Mouse (Mus musculus): Measurements from ENCODE around the gene Sidt2. TPM values are rescaled to one million over a fixed set of nuclear protein-coding genes. Genes with fewer than 3 reads are reported as not detected.

The Sidt2 gene
- polyA plus RNA-seq, 1 experiment from 2014 or later = 43.9 TPM

DNA sequence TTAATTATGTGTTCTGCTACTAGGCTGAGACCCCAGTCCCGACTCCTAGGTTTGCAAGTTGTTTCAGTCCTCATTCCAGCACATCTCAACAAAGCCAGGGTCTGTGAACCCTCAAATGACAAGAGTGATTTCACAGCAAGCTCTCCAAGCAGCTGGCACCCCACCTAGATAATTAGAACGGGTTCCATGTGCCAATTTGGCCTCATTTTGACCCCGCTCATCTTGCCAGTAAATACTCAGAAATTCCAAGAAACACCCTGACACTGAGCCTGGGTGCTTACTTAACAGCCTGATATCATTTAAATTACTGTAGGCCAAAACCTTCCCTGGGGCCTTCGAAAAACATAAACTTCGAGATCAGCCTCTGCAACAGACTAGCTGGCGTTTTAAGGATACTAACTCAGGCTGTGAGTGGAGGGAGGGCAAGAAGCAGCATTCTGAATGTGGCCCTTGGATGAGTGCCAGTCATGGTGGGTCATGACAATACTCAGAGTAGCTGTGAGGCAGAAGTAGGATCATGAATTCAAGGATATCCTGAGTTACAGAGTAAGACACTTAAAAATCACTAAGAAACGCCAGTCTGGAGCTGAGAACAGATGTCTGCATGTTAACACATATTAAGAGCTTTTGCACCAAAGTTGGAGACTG is 3.1 kb upstream of the Sidt2 start:
- H3K4me1 ChIP-seq (ENCODE audit: control insufficient read depth in 2 of 2, insufficient read depth in 2 of 2, low read length in 2 of 2) = peaks cover 10 to 17% of the 10 kb centered on the region in 2 experiments
- 54% methylated on average over 7 of the region's 7 CpGs for whole genome bisulfite sequencing
- no peak overlapping the region for H3K4me3 ChIP-seq (ENCODE audit: control insufficient read depth in 1 of 2, insufficient read depth in 1 of 2, low read depth in 1 of 2, low read length in 2 of 2)
- no peak for ATAC-seq (ENCODE audit: insufficient number of reproducible peaks, insufficient read depth, low FRiP score, low read depth)
- no peak overlapping the region for H3K4me2 ChIP-seq (ENCODE audit: low read length)
- no peaks in the 10 kb centered on the region for H3K27me3 ChIP-seq (ENCODE audit: control insufficient read depth, insufficient read depth, low read length)
- H3K27ac ChIP-seq (replicated peaks in 1 of 2; ENCODE audit: control insufficient read depth in 1 of 2, insufficient read depth in 1 of 2, low read depth in 2 of 2, low read length in 2 of 2) = peak overlapping the region in 1 of 2 experiments; percentile 57; a peak in 2 of 4 replicates
- peaks cover 24% of the 10 kb centered on the region for H3K36me3 ChIP-seq (ENCODE audit: control insufficient read depth, insufficient read depth, low read length)
- no peak overlapping the region for H3K9ac ChIP-seq (ENCODE audit: low read length)
- H3K9me3 ChIP-seq (ENCODE audit: control insufficient read depth, low read length) = no peaks in the 10 kb centered on the region

DNA sequence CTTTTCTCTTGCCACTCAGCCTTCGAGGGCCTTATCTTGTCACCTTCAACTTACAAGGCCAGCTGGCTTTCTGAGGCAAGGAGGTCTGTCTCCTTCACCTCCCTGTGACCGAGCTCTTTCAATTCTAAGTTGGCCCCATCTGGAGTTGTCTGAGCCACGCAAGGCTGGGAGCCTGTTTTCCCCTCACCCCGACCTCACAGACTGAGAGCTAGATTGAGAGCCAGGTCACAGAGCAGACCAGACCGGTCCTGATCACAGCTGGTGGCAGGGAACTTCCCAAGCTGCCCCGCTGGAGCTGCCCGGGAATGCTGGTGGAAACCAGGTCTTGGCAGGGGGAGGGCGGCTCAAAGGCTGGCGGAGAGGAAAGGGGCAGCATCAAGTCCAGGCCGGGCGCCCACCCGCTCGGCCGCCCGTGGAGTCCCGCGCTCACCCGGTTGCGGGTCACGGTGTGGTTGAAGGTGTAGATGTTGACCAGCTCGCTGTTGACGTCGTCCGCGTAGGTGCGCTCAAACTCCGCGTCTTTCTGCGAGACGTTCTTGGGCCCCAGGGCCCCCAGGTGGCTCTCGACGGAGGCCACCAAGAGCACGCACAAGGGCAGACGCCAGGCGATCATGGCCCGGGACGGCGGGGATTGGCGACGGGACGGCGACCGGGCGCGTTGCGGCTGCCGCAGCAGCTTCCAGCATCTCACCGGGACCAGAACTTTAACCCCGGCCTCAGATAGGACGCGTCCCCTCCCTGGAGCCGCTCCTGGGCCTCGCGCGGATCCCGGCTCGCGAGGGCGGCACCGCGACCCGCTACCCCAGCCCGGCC is 558 bp downstream of the Sidt2 start:
- peak overlapping the region; percentile 66 to 79 for H3K4me3 ChIP-seq (ENCODE audit: control insufficient read depth in 1 of 2, insufficient read depth in 1 of 2, low read depth in 1 of 2, low read length in 2 of 2)
- no peaks in the 10 kb centered on the region for H3K27me3 ChIP-seq (ENCODE audit: control insufficient read depth, insufficient read depth, low read length)
- peaks cover 35% of the 10 kb centered on the region for H3K36me3 ChIP-seq (ENCODE audit: control insufficient read depth, insufficient read depth, low read length)
- H3K9ac ChIP-seq (ENCODE audit: low read length) = peak overlapping the region; percentile 88
- peak; percentile 45 for ATAC-seq (ENCODE audit: insufficient number of reproducible peaks, insufficient read depth, low FRiP score, low read depth)
- WGBS = under 1% methylated on average over 62 of the region's 63 CpGs
- H3K4me1 ChIP-seq (ENCODE audit: control insufficient read depth in 2 of 2, insufficient read depth in 2 of 2, low read length in 2 of 2) = peaks cover 12 to 16% of the 10 kb centered on the region in 2 experiments
- H3K4me2 ChIP-seq (ENCODE audit: low read length) = peak overlapping the region; percentile 85
- peak overlapping the region; percentile 72 to 89 for H3K27ac ChIP-seq (replicated peaks in 1 of 2; ENCODE audit: control insufficient read depth in 1 of 2, insufficient read depth in 1 of 2, low read depth in 2 of 2, low read length in 2 of 2)
- H3K9me3 ChIP-seq (ENCODE audit: control insufficient read depth, low read length) = no peaks in the 10 kb centered on the region

DNA sequence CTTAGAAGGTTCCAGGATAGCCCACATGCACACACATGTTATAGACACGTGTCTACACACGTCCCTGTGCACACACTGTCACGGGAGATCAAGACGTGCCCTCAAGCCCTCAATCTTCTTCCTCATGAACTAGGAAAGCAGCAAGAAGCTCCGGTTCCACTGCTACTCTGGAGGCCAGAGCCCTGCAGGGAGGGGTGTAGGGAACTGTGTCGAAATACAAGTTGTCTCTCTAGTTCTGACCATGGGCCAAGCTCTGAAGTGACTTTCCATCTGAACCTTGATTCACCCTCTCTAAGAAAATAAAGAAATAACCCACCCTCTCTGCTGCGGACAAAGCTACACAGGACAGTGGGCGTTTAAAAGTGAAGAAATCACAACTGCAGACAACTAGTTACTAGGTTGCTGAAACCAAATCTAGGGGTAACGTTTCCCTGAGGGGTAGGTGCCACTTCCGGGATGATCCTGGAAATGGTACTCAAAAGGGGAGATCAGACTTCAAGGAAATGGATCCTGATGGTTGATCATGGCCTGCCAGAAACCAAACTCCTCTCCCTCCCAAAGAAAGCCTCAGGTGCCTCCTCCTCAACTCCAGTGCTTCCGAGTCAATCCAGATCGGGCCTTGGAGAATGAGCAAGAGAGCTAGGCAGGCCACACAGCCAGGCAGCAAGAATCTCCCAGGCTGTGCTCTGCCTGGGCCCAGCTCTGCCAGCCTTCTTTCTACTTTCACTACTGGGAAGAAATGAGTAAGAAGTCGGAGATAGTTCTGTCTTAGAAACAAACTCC is 1.4 kb downstream of the Sidt2 start:
- peaks cover 43% of the 10 kb centered on the region for H3K36me3 ChIP-seq (ENCODE audit: control insufficient read depth, insufficient read depth, low read length)
- 57% methylated on average over 13 of the region's 13 CpGs for WGBS
- ATAC-seq (ENCODE audit: insufficient number of reproducible peaks, insufficient read depth, low FRiP score, low read depth) = no peak
- no peaks in the 10 kb centered on the region for H3K9me3 ChIP-seq (ENCODE audit: control insufficient read depth, low read length)
- H3K4me1 ChIP-seq (ENCODE audit: control insufficient read depth in 2 of 2, insufficient read depth in 2 of 2, low read length in 2 of 2) = peaks cover 12 to 16% of the 10 kb centered on the region in 2 experiments
- H3K9ac ChIP-seq (ENCODE audit: low read length) = peak overlapping the region; percentile 88
- H3K4me3 ChIP-seq (ENCODE audit: control insufficient read depth in 1 of 2, insufficient read depth in 1 of 2, low read depth in 1 of 2, low read length in 2 of 2) = peak overlapping the region; percentile 66 to 79
- peak overlapping the region; percentile 85 for H3K4me2 ChIP-seq (ENCODE audit: low read length)
- H3K27ac ChIP-seq (replicated peaks in 1 of 2; ENCODE audit: control insufficient read depth in 1 of 2, insufficient read depth in 1 of 2, low read depth in 2 of 2, low read length in 2 of 2) = peak overlapping the region; percentile 72 to 89
- H3K27me3 ChIP-seq (ENCODE audit: control insufficient read depth, insufficient read depth, low read length) = no peaks in the 10 kb centered on the region

DNA sequence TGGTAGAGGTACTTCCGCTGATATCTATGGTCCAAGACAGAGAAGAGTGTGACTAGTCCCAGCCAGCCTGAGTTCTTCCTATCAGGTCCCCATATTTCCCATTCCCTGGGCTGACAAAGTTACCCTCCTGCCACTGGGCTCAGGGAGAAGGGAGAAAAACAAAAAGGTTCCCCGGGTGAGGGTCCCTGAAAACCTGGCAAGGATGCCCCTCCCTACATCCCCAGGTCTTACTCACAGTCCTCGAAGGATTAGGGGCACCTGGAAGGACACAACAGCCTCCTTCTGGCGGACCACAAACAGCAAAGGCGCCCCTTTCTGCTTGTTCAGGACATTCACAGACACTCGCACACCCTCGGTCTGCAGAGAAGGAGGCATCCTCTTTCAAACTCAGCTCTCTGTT is 2.2 kb downstream of the Sidt2 start:
- WGBS = 83% methylated on average over 7 of the region's 7 CpGs
- H3K4me2 ChIP-seq (ENCODE audit: low read length) = peak overlapping the region; percentile 85

DNA sequence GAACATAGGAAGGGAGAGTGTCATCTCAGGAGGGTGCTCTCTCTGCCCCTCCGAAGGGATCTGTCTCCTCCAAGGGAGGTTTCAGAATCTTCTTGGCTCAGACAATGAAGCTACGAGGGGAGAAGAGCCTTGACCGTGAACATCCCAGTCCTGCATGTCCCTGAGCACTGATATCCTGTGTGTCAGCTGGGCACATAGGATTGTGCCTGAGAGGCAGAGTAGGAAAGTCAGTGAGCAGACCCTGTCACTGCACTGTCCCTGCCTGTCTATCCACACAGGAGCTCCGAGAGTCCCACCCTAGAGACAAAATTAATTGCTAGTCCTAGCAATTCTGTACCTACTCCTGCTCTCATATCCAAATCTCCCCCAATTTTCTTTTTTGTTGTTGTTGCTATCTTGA is 3.0 kb downstream of the Sidt2 start:
- H3K9ac ChIP-seq (ENCODE audit: low read length) = no peak overlapping the region
- H3K4me2 ChIP-seq (ENCODE audit: low read length) = no peak overlapping the region
- no peak overlapping the region for H3K27ac ChIP-seq (replicated peaks in 1 of 2; ENCODE audit: control insufficient read depth in 1 of 2, insufficient read depth in 1 of 2, low read depth in 2 of 2, low read length in 2 of 2)
- H3K36me3 ChIP-seq (ENCODE audit: control insufficient read depth, insufficient read depth, low read length) = peaks cover 60% of the 10 kb centered on the region
- ATAC-seq (ENCODE audit: insufficient number of reproducible peaks, insufficient read depth, low FRiP score, low read depth) = no peak
- no peaks in the 10 kb centered on the region for H3K9me3 ChIP-seq (ENCODE audit: control insufficient read depth, low read length)
- peaks cover 12 to 16% of the 10 kb centered on the region in 2 experiments for H3K4me1 ChIP-seq (ENCODE audit: control insufficient read depth in 2 of 2, insufficient read depth in 2 of 2, low read length in 2 of 2)
- WGBS = 88% methylated on average over 4 of the region's 4 CpGs
- H3K4me3 ChIP-seq (ENCODE audit: control insufficient read depth in 1 of 2, insufficient read depth in 1 of 2, low read depth in 1 of 2, low read length in 2 of 2) = no peak overlapping the region
- no peaks in the 10 kb centered on the region for H3K27me3 ChIP-seq (ENCODE audit: control insufficient read depth, insufficient read depth, low read length)

More for the DNA sequence above, 2.2 kb downstream of the Sidt2 start:
- no peak overlapping the region for H3K27ac ChIP-seq (replicated peaks in 1 of 2; ENCODE audit: control insufficient read depth in 1 of 2, insufficient read depth in 1 of 2, low read depth in 2 of 2, low read length in 2 of 2)
- H3K4me3 ChIP-seq (ENCODE audit: control insufficient read depth in 1 of 2, insufficient read depth in 1 of 2, low read depth in 1 of 2, low read length in 2 of 2) = no peak overlapping the region
- peaks cover 51% of the 10 kb centered on the region for H3K36me3 ChIP-seq (ENCODE audit: control insufficient read depth, insufficient read depth, low read length)
- H3K9me3 ChIP-seq (ENCODE audit: control insufficient read depth, low read length) = no peaks in the 10 kb centered on the region
- no peaks in the 10 kb centered on the region for H3K27me3 ChIP-seq (ENCODE audit: control insufficient read depth, insufficient read depth, low read length)
- no peak for ATAC-seq (ENCODE audit: insufficient number of reproducible peaks, insufficient read depth, low FRiP score, low read depth)
- H3K4me1 ChIP-seq (ENCODE audit: control insufficient read depth in 2 of 2, insufficient read depth in 2 of 2, low read length in 2 of 2) = peaks cover 12 to 16% of the 10 kb centered on the region in 2 experiments
- H3K9ac ChIP-seq (ENCODE audit: low read length) = peak overlapping the region; percentile 88; the same call in 1 of the 2 replicates

DNA sequence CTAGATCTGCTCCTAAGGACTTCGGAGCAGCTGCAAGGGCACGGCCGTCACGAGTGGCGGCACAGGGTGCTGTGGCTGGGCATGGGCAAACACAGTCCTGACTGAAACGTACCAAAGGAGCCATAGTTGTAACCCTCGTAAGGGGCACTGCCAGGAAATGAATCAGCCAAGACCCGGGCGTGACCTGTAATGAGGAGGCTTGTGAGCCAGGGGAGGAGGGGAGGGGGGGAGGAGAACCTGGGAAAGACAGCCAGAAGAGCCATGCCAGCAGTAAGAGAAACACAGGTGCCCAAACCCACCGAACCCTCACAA is 8.2 kb downstream of the Sidt2 start:
- WGBS = 87% methylated on average over 10 of the region's 10 CpGs
- ATAC-seq (ENCODE audit: insufficient number of reproducible peaks, insufficient read depth, low FRiP score, low read depth) = no peak
- H3K4me2 ChIP-seq (ENCODE audit: low read length) = no peak overlapping the region
- H3K4me3 ChIP-seq (ENCODE audit: control insufficient read depth in 1 of 2, insufficient read depth in 1 of 2, low read depth in 1 of 2, low read length in 2 of 2) = no peak overlapping the region
- H3K27me3 ChIP-seq (ENCODE audit: control insufficient read depth, insufficient read depth, low read length) = no peaks in the 10 kb centered on the region
- no peak overlapping the region for H3K9ac ChIP-seq (ENCODE audit: low read length)
- no peaks in the 10 kb centered on the region for H3K9me3 ChIP-seq (ENCODE audit: control insufficient read depth, low read length)
- peaks cover 100% of the 10 kb centered on the region for H3K36me3 ChIP-seq (ENCODE audit: control insufficient read depth, insufficient read depth, low read length)
- no peaks in the 10 kb centered on the region for H3K4me1 ChIP-seq (ENCODE audit: control insufficient read depth in 2 of 2, insufficient read depth in 2 of 2, low read length in 2 of 2)
- no peak overlapping the region for H3K27ac ChIP-seq (replicated peaks in 1 of 2; ENCODE audit: control insufficient read depth in 1 of 2, insufficient read depth in 1 of 2, low read depth in 2 of 2, low read length in 2 of 2)

DNA sequence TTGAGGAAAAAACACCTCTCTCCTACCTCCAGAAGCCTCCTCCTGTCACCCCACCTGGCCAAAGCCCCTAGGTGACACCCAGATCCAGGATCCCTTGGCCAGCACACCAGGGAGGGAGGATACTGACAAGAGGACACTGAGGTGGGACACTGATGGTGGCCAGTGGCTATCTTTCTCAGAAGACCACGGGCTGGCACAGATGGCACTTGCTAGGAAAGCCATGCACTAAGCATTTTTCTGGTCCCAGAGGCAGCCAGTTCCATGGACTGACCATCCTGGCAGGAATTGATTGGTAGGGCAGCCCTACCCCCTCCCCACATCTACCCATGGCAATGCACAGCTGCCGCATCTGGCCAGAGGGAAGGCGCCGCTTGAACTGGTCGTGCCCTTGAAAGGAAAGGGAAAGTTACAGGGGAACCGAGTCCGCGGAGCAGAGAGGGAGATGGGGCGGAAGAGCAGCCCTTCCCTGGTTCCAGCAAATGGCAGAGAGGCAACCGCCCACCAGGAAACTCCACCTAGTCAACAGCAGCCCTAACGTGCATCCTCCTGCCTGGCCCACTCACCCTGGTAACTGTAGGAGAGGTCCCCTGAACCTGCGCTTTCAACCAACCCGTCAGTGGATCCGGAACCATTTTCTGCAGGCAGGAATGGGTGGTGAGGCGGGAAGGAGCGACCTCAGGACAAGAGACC is 8.7 kb downstream of the Sidt2 start:
- Histone ChIP-seq H3K27ac (replicated peaks in 1 of 2; ENCODE audit: control insufficient read depth in 1 of 2, insufficient read depth in 1 of 2, low read depth in 2 of 2, low read length in 2 of 2) (no peak overlapping the region), H3K27me3 (ENCODE audit: control insufficient read depth, insufficient read depth, low read length) (no peaks in the 10 kb centered on the region), H3K4me3 (ENCODE audit: control insufficient read depth in 1 of 2, insufficient read depth in 1 of 2, low read depth in 1 of 2, low read length in 2 of 2) (no peak overlapping the region), H3K9me3 (ENCODE audit: control insufficient read depth, low read length) (no peaks in the 10 kb centered on the region), H3K36me3 (ENCODE audit: control insufficient read depth, insufficient read depth, low read length) (peaks cover 100% of the 10 kb centered on the region), H3K4me1 (ENCODE audit: control insufficient read depth in 2 of 2, insufficient read depth in 2 of 2, low read length in 2 of 2) (no peaks in the 10 kb centered on the region), H3K9ac (ENCODE audit: low read length) (no peak overlapping the region), H3K4me2 (ENCODE audit: low read length) (no peak overlapping the region)
- ATAC-seq (ENCODE audit: insufficient number of reproducible peaks, insufficient read depth, low FRiP score, low read depth) = no peak
- 80% methylated on average over 16 of the region's 16 CpGs for WGBS
